Mouse (Mus musculus) brain, embryonic 14.5 days (tissue): Measurements from ENCODE around the gene Ccdc6.

Experiments
- CTCF ChIP-seq: fragments of 200-500 bp; IDR thresholded peaks from 2 replicates; pipeline ENCODE4 v1.5.1; 2012; ENCODE audit warnings: inconsistent platforms, mild to moderate bottlenecking, moderate library complexity, borderline replicate concordance; ENCODE audit not compliant: insufficient read depth, insufficient read length; ENCODE audit errors: extremely low read depth
- POLR2A ChIP-seq: fragments of 200-500 bp; IDR thresholded peaks from 2 replicates; pipeline ENCODE4 v1.6.1; 2012; ENCODE audit warnings: mild to moderate bottlenecking, inconsistent platforms, borderline replicate concordance; ENCODE audit not compliant: poor library complexity, insufficient read depth, insufficient read length, severe bottlenecking; ENCODE audit errors: extremely low read depth

DNA sequence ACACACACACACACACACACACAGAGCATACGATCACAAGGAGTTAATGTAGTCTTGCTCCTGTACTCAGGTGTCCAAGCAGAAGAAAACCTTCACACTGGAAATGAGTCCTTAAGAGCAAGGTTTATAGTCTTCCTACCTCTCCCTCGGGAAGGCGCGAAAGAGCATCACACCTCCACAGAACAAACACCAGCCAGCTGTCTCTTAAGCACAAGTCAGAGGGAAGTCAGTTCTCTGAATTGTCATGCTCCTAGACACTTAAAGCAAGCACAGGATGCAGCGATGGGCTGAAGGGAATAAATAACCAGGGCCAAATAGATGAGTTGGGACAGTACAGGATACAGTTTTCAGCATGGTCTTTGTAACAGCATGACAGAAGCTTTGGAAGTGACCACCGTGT, 35.8 kb downstream of the Ccdc6 start:
- TF ChIP-seq CTCF, result no peak
- TF ChIP-seq POLR2A, result no peak
